Mouse (Mus musculus): ENCODE data around the gene 1500011B03Rik. TPM values are rescaled to one million over a fixed set of nuclear protein-coding genes. Genes with fewer than 3 reads are reported as not detected.
A peak's percentile ranks its signal among the peaks of the same experiment; 100 is the strongest.

1500011B03Rik gene
- polyA plus RNA-seq, 1 experiment from 2014 or later = 105 TPM

DNA sequence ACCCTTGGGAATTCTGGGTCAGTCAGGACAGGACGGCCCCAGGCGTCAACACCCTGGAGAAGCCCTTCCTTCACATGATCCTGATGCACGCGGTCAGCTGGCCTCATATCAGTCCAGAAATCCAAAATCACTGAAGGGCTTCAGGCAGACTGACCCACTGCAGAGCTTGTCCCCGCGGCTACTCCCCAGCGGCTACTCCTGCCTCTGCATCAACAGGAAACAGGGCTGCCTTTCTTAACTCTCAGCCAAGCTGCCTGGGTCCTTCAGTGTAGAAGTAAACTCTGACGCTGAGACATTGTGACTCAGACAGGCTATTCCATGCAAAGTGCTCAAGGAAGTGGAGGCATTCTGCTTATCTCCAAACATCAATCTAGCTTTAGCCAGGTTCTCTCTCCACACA, 61.3 kb downstream of the 1500011B03Rik start:
- peaks cover 89% of the 10 kb centered on the region for H3K36me3 ChIP-seq

DNA sequence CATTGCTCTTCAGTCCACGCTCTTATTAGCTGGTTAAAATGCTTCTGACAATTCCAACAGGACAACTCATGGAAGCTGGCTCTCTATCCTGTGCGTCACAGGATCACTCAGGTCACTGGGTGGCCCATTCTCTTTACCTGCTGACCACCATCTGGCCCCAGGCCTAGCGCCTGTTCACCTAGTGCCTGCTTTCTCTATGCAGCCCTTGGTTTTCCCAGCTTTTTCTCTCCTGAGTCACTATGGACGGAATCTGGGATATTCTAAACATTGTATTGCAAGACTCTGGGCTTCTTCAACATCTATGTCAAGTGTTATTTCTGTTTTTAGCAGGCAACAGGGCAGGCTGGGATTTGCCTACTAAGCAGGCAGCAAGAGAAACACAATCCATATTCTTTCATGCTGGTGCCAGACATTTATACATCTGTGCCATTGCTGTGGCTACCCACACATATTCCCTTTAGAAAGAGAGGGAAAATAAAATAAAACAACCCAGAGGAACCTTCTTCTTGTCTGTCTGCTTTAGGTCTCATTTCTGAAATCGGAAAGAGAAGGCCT, 63.7 kb downstream of the 1500011B03Rik start:
- Histone ChIP-seq H3K9me3 (replicated peaks) (no peaks in the 10 kb centered on the region), H3K27me3 (no peaks in the 10 kb centered on the region), H3K27ac (no peak overlapping the region), H3K4me2 (no peak overlapping the region), H3K4me1 (no peaks in the 10 kb centered on the region), H3K9ac (no peak overlapping the region), H3K4me3 (replicated peaks) (no peak overlapping the region), H3K36me3 (peaks cover 94% of the 10 kb centered on the region)
- ATAC-seq (replicated peaks; ENCODE audit: low FRiP score) = no peak
- WGBS = 90% methylated on average over 5 of the region's 5 CpGs

More for the DNA sequence above, 61.3 kb downstream of the 1500011B03Rik start:
- H3K4me2 ChIP-seq = no peak overlapping the region
- H3K9me3 ChIP-seq (replicated peaks) = no peaks in the 10 kb centered on the region
- H3K9ac ChIP-seq = no peak overlapping the region
- ATAC-seq (replicated peaks; ENCODE audit: low FRiP score) = no peak
- no peak overlapping the region for H3K27ac ChIP-seq
- H3K27me3 ChIP-seq = no peaks in the 10 kb centered on the region
- H3K4me3 ChIP-seq (replicated peaks) = no peak overlapping the region
- peaks cover 5% of the 10 kb centered on the region; the same call in 1 of the 2 replicates for H3K4me1 ChIP-seq
- 78% methylated on average over 8 of the region's 8 CpGs for WGBS

Small RNA genes within 50 kb of the gene (microRNA-seq; reads per million reads assigned to microRNA genes)
- gene Mir6240 = 14.2 reads per million, percentile 34 among the genes with 10 or more reads in this experiment

Other genes with a start within 250 kb of the 1500011B03Rik start
- gene Trpv4, start 165.0 kb downstream of the 1500011B03Rik start, polyA plus RNA-seq (2015; fragmentation: Nextera tagmentation; extraction: Ambion mirVana) = 21.8 and 23.4 TPM in 2 replicates
- gene Gltp, start 132.5 kb downstream of the 1500011B03Rik start, polyA plus RNA-seq (2015; fragmentation: Nextera tagmentation; extraction: Ambion mirVana) = 78.5 and 79.2 TPM in 2 replicates
- gene Tchp, start 115.7 kb downstream of the 1500011B03Rik start, polyA plus RNA-seq (2015; fragmentation: Nextera tagmentation; extraction: Ambion mirVana) = 16.5 and 17.4 TPM in 2 replicates
- gene Ankrd13a, start 48.8 kb downstream of the 1500011B03Rik start, polyA plus RNA-seq (2015; fragmentation: Nextera tagmentation; extraction: Ambion mirVana) = 45.3 and 49.8 TPM in 2 replicates
- 42.0 and 45.5 TPM in 2 replicates for gene Git2, start 48.0 kb downstream of the 1500011B03Rik start, polyA plus RNA-seq (2015; fragmentation: Nextera tagmentation; extraction: Ambion mirVana)
- not detected in 2 replicates for gene 4930519G04Rik, start 30.2 kb upstream of the 1500011B03Rik start, polyA plus RNA-seq (2015; fragmentation: Nextera tagmentation; extraction: Ambion mirVana)
- 0.06 TPM in 1 of 2 replicates, not detected in the other for gene Gm9936, start 35.2 kb upstream of the 1500011B03Rik start, polyA plus RNA-seq (2015; fragmentation: Nextera tagmentation; extraction: Ambion mirVana)
- gene Oasl2, start 73.5 kb upstream of the 1500011B03Rik start, polyA plus RNA-seq (2015; fragmentation: Nextera tagmentation; extraction: Ambion mirVana) = 4.2 and 6.2 TPM in 2 replicates
- 1.6 and 2.0 TPM in 2 replicates for gene Oasl1, start 99.8 kb upstream of the 1500011B03Rik start, polyA plus RNA-seq (2015; fragmentation: Nextera tagmentation; extraction: Ambion mirVana)
- 62.8 and 68.0 TPM in 2 replicates for gene 2210016L21Rik, start 118.7 kb upstream of the 1500011B03Rik start, polyA plus RNA-seq (2015; fragmentation: Nextera tagmentation; extraction: Ambion mirVana)
- gene Hnf1a, start 147.6 kb upstream of the 1500011B03Rik start, polyA plus RNA-seq (2015; fragmentation: Nextera tagmentation; extraction: Ambion mirVana) = 12.0 and 13.9 TPM in 2 replicates
- gene Sppl3, start 187.7 kb upstream of the 1500011B03Rik start, polyA plus RNA-seq (2015; fragmentation: Nextera tagmentation; extraction: Ambion mirVana) = 13.6 and 14.8 TPM in 2 replicates

Measured in kidney, embryonic 15.5 days (tissue).